Mouse (Mus musculus) cortical plate, adult 2 months (tissue): ENCODE results near the gene Ugt1a5.

Experiments used
- CTCF ChIP-seq: fragments of 200-500 bp; IDR thresholded peaks from 2 replicates; pipeline ENCODE4 v1.5.1; 2011; ENCODE audit warnings: mild to moderate bottlenecking, control low read depth, low read length; ENCODE audit not compliant: insufficient read depth; ENCODE audit errors: extremely low read depth
- POLR2A ChIP-seq: fragments of 200-500 bp; IDR thresholded peaks from 2 replicates; pipeline ENCODE4 v1.6.1; 2011; ENCODE audit warnings: mild to moderate bottlenecking, low read length, control low read depth; ENCODE audit not compliant: insufficient read depth; ENCODE audit errors: extremely low read depth

GRCm38 (mm10) chr1:88219054-88219453, 53.2 kb downstream of the Ugt1a5 start:
- TF ChIP-seq POLR2A (no peak), CTCF (no peak)
